Mouse (Mus musculus): ENCODE data around the gene Hilpda. TPM values are rescaled to one million over a fixed set of nuclear protein-coding genes. Genes with fewer than 3 reads are reported as not detected.

The Hilpda gene
- polyA plus RNA-seq, 1 experiment: 43.1 TPM

DNA sequence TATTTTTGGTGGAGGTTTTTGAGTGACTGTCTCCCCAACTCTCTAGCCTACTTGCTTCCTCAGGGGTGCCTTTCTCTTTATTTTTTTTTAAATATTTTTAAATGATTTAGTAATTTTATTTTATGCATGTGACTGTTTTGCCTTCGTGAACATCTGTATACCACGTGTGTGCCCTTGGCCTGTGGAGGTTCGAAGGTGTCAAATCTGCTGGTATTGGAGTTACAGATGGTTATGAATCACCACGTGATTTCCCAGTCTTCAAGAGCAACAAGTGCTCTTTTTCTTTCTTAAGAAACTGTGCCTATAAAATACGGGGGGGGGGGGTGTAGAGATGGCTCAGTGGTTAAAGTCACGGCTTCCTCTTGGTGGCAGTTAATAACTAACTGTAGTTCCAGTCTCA is 49.3 kb downstream of the Hilpda start:
- Histone ChIP-seq H3K4me3 (replicated peaks) (no peak overlapping the region), H3K36me3 (replicated peaks; ENCODE audit: low read length) (no peaks in the 10 kb centered on the region), H3K4me1 (peaks cover 29% of the 10 kb centered on the region), H3K9me3 (peaks cover 17% of the 10 kb centered on the region), H3K27me3 (replicated peaks) (peaks cover 50% of the 10 kb centered on the region)
- TF ChIP-seq FLI1 (IDR thresholded peaks at IDR 0.05; ENCODE audit: low read length) (no peak), GATA1 (IDR thresholded peaks at IDR 0.05; ENCODE audit: borderline replicate concordance, low read length) (no peak)

DNA sequence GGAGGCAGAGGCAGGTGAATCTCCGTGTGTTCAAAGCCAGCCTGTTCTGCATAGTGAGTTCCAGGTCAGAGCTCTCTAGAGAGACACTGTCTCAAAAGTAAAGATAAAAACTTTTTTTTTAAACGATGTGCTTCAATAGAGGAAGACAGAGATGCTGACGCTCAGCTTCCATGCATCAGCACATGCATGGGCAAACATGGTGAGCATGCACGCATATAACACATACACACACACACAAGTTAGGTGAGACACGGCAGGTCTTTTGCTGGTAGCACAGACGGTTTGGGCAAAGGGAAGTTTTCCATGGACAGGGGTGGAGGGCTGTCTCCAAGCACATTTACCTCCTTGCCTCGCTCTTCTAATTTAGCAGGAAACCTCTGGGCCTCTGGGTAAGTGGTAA is 49.9 kb downstream of the Hilpda start:
- TF ChIP-seq GATA1 (IDR thresholded peaks at IDR 0.05; ENCODE audit: borderline replicate concordance, low read length): no peak
- TF ChIP-seq FLI1 (IDR thresholded peaks at IDR 0.05; ENCODE audit: low read length): no peak
- peaks cover 17% of the 10 kb centered on the region for H3K9me3 ChIP-seq
- peaks cover 56% of the 10 kb centered on the region for H3K27me3 ChIP-seq (replicated peaks)
- H3K4me1 ChIP-seq: peaks cover 27% of the 10 kb centered on the region
- H3K4me3 ChIP-seq (replicated peaks): no peak overlapping the region
- H3K36me3 ChIP-seq (replicated peaks; ENCODE audit: low read length): no peaks in the 10 kb centered on the region

GRCm38 (mm10) chr6:29322735-29323134 is 50.4 kb downstream of the Hilpda start:
- Histone ChIP-seq H3K36me3 (replicated peaks; ENCODE audit: low read length) (no peaks in the 10 kb centered on the region), H3K9me3 (peaks cover 17% of the 10 kb centered on the region), H3K27me3 (replicated peaks) (peaks cover 61% of the 10 kb centered on the region), H3K4me3 (replicated peaks) (no peak overlapping the region), H3K4me1 (peaks cover 27% of the 10 kb centered on the region)
- no peak for TF ChIP-seq GATA1 (IDR thresholded peaks at IDR 0.05; ENCODE audit: borderline replicate concordance, low read length)
- no peak for TF ChIP-seq FLI1 (IDR thresholded peaks at IDR 0.05; ENCODE audit: low read length)

Other genes starting within 250 kb of the Hilpda start
- gene Lep, start 212.3 kb upstream of the Hilpda start, polyA plus RNA-seq (2012; ENCODE audit: insufficient read depth, low replicate concordance): not detected in 2 replicates
- gene Rbm28, start 107.5 kb upstream of the Hilpda start, polyA plus RNA-seq (2012; ENCODE audit: insufficient read depth, low replicate concordance): 0.61 and 10.4 TPM in 2 replicates
- gene Prrt4, start 92.9 kb upstream of the Hilpda start, polyA plus RNA-seq (2012; ENCODE audit: insufficient read depth, low replicate concordance): 36.9 and 51.1 TPM in 2 replicates
- 281 and 443 TPM in 2 replicates for gene Impdh1, start 56.1 kb upstream of the Hilpda start, polyA plus RNA-seq (2012; ENCODE audit: insufficient read depth, low replicate concordance)
- gene Fam71f2, start 7.1 kb downstream of the Hilpda start, polyA plus RNA-seq (2012; ENCODE audit: insufficient read depth, low replicate concordance): not detected in 2 replicates
- gene Fam71f1, start 46.7 kb downstream of the Hilpda start, polyA plus RNA-seq (2012; ENCODE audit: insufficient read depth, low replicate concordance): not detected in 2 replicates
- 6.4 and 8.2 TPM in 2 replicates for gene Calu, start 75.6 kb downstream of the Hilpda start, polyA plus RNA-seq (2012; ENCODE audit: insufficient read depth, low replicate concordance)
- not detected in 2 replicates for gene Opn1sw, start 116.0 kb downstream of the Hilpda start, polyA plus RNA-seq (2012; ENCODE audit: insufficient read depth, low replicate concordance)
- gene Ccdc136, start 123.8 kb downstream of the Hilpda start, polyA plus RNA-seq (2012; ENCODE audit: insufficient read depth, low replicate concordance): not detected in 2 replicates
- not detected in 2 replicates for gene Flnc, start 160.8 kb downstream of the Hilpda start, polyA plus RNA-seq (2012; ENCODE audit: insufficient read depth, low replicate concordance)
- 173 and 385 TPM in 2 replicates for gene Atp6v1f, start 195.2 kb downstream of the Hilpda start, polyA plus RNA-seq (2012; ENCODE audit: insufficient read depth, low replicate concordance)
- gene Atp6v1fnb, start 198.9 kb downstream of the Hilpda start, polyA plus RNA-seq (2012; ENCODE audit: insufficient read depth, low replicate concordance): 0.29 TPM in 1 of 2 replicates, not detected in the other
- gene Kcp, start 235.5 kb downstream of the Hilpda start, polyA plus RNA-seq (2012; ENCODE audit: insufficient read depth, low replicate concordance): 0.35 TPM in 1 of 2 replicates, not detected in the other

Measured in megakaryocyte, embryonic 14.5 days (primary cell).